Mouse (Mus musculus) right cerebral cortex, adult 18-20 months (tissue): Measurements from ENCODE around the gene Iqsec1.

Source experiments
- DNase-seq: peaks from one replicate; pipeline ENCODE4 v3.0.0; 2022; ENCODE audit warnings: mixed read lengths

The Iqsec1 gene

DNA sequence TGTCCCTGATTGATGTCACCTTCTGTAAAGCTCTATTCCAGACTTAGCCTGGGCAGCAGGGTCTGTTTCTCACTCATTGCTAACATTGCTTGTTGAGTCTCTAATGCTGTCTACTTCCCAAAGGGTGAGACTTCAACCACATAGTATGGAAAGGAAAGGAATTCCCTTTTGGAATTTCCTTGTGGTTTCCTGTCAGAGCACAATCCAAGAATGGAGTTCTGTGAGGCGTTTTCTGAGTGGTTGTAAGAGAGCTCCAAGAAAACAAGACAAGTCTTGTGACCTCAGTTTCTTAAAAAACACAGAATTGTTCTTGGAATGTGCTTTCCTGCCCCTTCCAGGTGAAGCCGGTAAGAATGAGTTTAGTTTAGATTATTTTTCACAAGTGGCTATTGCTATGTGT, 37.5 kb downstream of the Iqsec1 start:
- no peak for DNase-seq

DNA sequence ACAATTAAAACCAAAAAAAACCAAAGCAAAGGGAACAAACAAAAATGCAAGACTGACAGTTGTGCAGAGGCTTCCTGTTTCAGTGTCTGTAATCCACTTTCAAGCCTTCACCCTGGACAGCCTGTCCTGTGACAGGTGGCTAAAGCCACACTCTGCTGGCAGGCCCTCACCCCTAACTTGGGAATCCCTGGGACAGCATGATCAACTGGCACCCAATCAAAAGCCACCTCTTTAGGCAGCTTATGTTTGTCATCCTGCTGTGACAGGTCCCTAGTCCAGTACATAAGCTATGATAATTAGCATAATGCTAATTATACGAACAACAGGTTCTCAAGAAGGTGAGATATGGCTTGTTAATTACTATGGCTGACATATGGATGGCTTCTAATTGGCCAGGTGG, 40.4 kb downstream of the Iqsec1 start:
- DNase-seq, result no peak

DNA sequence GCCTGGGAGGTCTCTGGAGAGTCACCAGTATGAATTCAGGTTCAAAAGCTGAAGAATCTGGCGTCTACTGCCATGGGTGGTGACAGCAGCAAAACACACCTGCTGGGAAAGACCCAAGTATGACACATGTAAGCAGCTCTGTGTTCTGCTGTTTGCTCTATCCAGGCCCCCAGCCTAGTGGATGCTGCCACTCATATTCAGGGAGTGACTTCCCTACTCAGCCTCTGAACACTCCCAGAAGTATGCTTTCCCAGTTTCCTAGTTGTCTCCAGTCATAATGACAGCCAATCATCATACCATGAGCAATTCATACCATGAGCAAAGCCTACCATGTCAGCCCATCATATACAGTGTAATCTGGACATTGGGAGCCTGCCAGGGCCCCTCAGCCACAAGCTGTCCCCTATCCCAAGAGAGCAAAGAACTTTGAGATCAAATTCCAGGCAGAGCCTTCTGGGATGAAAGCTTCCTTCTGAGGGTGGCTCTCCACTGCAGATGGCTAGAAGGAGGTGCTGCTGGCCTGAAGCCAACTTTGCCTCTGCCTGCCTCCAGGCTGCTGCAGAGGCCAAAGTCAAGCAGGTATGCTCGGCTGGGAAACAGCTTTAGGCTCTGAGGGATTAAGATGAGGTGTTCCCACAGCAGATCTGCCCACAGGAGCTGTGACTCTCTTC, 42.8 kb downstream of the Iqsec1 start:
- DNase-seq, result peak; percentile 88

DNA sequence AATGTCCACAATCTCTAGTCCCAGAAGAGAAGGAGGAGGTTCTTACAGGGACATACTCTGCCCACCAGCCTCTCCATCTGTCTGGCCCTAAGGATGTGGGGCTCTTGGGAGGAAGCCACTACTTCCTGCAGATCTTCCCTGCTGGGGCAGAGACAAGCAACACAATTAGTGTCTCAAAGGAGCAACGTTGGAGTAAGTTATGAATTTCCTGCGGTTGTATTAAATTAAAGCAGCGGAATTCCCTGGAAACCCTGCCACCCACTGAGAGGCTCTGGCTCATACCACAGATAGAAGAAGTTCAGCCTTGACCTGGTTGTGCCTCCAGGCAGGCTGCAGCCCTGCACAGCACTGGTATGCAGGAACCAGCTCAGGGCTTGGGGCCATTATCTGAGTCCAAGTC, 47.2 kb downstream of the Iqsec1 start:
- DNase-seq, result no peak

DNA sequence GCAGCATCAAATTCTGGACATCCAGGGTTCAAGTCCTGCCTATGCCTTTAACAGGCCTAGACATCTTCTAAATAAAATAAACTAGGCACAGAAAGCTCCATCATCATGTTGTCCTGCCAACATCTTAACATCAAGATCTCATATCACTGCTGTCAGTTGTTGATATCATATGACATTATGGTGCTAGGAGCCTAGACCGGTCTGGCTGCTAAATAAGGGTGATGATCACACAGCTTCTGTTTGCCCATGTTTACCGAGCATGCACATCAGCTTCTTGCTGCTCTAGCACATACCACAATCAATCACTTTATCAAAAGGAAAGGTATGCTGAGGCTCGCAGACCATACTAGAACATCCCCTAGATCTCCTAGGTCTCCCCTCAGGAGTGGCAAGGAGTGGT, 54.8 kb downstream of the Iqsec1 start:
- no peak for DNase-seq

- DNase-seq, result no peak
Observed at GRCm38 (mm10) chr6:90928806-90929205, 59.7 kb downstream of the Iqsec1 start.

- peak; percentile 39 for DNase-seq
Observed at GRCm38 (mm10) chr6:90925472-90925871, 63.0 kb downstream of the Iqsec1 start.

DNA sequence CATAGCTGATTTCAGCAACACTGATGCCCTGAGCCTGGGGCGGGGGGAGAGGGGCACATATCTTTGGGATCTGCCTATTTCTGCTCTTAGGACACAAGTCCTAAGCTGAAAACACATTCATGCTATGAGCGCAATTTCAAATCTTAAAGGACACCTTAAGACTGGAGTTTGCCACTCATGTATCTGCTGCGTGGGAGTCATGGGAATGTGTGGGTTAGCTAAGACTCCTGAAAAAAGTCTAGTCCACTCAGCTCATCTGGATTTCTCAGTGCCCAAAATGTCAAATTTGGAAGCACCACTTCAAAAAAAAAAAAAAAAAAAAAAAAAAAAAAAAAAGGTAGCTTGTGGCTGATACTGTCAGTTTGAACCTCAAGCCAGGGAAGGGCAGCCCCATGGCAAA, 63.7 kb downstream of the Iqsec1 start:
- peak; percentile 58 for DNase-seq

DNA sequence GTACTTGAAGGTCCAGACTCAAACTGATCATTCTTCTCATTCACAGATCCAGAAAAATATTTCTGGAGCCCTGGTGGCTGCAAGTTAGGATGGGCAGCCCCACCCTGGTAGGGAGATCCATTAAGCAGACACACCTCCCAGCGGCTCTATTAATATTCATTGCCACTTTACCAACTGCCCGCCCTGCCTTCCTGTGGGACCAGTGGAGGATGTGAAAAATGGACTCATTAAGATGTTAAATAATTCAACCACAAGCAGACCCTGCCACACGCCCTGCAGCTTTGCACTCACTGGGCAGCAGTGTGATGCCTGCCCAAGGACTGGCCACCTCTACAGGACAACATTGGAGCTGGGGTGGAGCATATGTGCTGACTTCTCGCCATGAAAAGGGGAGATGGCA, 64.1 kb downstream of the Iqsec1 start:
- DNase-seq, result no peak

DNA sequence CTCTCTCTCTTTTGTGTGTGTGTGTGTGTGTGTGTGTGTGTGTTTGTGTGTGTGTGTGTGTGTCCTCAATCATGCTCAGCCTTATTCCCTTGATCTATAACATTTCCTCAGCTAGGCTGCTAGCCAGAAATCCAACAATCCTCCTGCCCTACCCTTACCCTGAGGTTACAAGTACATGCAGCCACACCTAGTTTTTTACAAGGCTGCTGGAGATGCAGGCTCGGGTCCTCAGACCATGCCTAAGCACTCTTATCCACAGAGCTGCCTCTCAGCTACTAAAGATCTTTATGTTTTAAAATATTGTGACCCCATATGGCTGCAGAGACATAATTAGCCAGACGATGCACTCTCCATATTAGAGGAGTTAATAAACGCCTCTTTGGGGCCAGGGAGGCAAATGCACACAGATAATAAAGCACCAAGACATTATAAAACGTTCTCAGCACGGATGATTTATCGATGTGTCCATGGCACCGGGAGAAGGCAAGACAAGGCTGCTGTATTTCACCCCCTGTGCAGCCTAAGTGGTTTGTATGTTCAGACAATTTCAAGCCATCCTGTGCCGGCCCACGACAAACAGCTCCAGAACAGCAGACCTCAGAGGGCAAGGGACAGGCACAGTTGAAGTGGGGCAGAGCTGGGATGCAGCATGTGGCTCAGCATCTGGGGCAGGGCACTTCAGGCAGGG, 67.1 kb downstream of the Iqsec1 start:
- DNase-seq, result no peak

GRCm38 (mm10) chr6:90920510-90921220, 67.8 kb downstream of the Iqsec1 start:
- no peak for DNase-seq

DNA sequence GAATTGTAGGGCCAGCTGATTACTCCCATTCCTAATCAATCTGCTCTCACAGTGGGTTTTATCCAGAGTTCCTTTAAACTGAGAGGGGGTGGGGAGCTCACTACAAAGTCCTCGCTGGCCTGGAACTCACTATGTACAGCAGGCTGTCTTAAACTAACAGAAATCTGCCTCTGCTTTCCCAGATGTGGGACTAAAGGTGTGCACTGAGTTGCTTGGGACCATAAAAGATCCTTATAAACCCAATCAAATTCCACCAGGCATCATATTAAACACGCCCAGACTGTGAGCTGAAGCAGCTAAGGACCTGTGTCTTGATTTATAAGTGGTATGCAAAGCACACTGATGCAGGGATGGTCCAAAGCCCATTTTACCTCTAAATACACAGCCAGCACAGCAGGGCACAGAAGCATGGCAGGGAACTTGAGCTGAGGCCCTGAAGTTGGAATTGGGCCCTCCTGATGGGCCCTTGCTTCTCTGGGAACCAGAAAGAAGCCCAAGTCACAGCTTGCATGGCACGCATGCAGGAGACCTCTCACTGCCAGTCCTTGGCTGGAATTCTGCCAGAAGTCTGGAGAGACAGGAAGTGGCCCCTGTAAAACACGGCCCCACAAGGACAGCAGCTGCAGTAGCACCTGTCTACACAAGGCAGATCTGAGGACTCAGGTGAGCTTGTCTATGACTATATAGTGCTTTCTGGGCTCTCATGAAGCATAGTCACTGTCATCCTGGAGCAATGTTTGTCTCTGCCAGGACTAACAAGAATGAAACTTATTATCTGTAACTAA, 68.7 kb downstream of the Iqsec1 start:
- DNase-seq, result no peak

GRCm38 (mm10) chr6:90915585-90915984, 72.9 kb downstream of the Iqsec1 start:
- no peak for DNase-seq

DNA sequence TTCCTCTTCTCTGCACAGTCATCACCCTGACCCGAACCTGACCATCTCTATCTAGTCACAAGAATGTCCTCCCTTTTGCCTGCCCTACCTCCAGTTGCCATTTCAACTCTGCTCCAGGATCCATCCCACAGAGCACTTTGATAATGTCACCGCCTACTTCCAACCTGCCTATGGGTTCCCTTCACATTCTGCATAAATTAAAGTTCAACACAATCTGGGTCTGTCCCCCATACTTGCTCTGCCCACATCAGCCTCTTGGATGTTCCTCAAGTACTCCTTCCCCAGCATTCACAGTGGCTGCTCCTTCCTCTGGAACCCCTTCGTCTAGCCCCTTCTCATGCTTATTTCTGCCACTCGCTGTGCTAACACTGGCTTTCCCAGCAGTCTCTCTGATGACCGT, 74.7 kb downstream of the Iqsec1 start:
- DNase-seq, result peak; percentile 47

- no peak for DNase-seq
Observed at GRCm38 (mm10) chr6:90912768-90913167, 75.7 kb downstream of the Iqsec1 start.

DNA sequence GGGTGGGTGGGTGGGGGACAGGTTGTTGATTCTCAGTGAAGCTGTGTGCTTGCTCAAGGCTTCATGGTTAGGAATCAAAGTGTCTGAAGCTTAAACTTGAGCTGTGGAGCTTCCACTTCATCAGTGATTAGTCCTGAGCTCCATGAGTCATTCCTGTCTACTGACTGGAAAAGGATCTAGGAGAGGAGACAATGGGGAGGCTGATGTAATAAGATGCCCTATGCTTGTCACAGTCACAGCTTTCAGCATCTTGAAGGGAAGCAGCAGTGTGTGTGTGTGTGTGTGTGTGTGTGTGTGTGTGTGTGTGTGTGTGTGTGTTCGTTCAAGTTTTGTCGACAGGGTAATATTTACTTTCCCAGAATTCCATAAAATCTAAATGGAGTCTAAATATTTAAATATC, 84.3 kb downstream of the Iqsec1 start:
- DNase-seq, result no peak

GRCm38 (mm10) chr6:90900302-90900701, 88.2 kb downstream of the Iqsec1 start:
- no peak for DNase-seq

- no peak for DNase-seq
Observed at GRCm38 (mm10) chr6:90899266-90899665, 89.2 kb downstream of the Iqsec1 start.

GRCm38 (mm10) chr6:90898107-90898506, 90.4 kb downstream of the Iqsec1 start:
- DNase-seq, result no peak

- no peak for DNase-seq
Observed at GRCm38 (mm10) chr6:90892401-90892800, 96.1 kb downstream of the Iqsec1 start.

DNA sequence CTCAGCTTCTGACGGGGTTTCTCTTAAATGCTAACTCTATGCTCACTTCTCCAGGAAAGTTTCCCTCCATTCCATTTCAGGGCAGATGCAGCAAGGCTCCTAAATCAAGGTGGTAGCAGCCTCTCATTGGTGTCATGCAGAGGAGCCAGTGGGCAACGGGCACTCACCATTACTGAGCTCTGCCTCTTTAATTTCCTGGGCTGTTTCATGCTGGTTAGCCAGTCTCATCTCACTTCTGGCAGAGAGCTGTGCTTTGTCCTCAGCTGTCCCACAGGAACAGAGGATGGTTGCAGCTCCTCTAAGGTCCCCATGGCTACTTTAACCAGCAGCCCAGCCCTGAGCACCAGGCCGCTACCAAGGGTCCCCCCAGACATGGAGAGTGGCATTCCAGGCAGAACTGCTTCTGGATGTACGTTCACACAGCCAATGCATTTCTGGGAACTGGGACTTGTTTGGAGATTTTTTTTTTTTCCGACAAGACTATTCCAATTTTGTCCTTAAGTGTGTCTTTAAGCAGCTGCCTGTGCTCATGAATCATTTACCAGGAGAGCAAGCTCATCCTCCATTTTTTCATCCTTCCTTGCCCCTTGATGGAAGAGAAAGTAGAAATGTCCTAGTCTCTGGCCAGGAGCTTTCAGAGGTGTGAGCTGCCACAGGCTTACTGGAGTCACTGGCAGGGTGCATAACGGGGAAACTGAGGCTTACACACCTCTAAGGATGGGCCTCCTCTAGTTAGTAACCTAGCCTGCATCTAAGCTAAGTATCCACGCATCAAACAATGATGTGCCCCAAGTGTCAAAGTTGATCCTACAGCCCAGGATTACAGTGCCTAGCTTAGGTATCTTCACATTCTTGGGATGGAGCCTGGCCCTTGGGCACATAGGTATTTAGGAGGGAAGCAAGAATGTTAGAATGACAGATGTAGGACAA, 98.9 kb downstream of the Iqsec1 start:
- DNase-seq, result no peak
